Mouse (Mus musculus): ENCODE measurements at regions not wholly inside any gene's neighbourhood (a gene's known extent, or its start where the extent isn't known, plus 50 kb on each side); places are given as distances from the start of the nearest gene placed in this dataset.

DNA sequence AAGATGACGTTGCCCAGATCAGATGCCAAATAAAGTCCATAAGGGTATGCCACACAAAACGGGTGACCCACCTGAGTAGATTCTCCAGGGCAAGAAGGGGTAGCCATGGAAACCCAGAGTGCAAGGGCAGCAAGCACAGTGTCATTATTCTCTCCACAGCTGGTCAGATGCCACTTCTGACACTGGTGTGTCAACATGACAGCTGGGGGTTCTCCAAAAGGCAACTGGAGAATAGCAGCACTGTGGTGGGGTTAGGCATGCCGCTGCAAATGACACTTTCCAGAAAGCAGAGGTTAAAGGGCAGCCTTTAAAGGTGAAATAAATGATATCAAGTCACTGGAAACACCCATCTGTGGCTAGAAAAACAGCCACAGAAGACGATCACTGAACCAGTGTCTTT is 70.8 kb upstream of the Thbs2 start:
- no peak for DNase-seq (ENCODE audit: low read depth, low spot score)

DNA sequence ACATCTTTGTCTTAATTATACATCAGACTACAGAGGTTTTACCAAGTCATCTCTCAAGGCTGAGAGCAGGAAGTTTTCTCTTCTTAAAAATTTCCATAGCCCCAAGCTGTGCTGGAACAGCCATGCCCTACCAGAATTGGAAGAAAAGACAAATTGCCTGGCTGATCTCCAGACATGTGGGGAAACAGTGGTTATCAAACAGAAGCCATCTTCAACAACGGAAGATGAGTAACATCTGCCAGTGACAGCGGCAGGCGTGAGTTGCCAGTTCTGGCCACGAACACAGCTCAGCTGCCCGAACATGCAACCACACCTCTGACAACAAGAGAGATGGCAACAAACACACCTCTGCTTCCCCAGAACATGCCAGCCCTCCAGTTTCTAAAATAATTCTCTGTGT is 59.1 kb upstream of the Thbs2 start:
- peak; percentile 23 for DNase-seq (ENCODE audit: low read depth, low spot score)

DNA sequence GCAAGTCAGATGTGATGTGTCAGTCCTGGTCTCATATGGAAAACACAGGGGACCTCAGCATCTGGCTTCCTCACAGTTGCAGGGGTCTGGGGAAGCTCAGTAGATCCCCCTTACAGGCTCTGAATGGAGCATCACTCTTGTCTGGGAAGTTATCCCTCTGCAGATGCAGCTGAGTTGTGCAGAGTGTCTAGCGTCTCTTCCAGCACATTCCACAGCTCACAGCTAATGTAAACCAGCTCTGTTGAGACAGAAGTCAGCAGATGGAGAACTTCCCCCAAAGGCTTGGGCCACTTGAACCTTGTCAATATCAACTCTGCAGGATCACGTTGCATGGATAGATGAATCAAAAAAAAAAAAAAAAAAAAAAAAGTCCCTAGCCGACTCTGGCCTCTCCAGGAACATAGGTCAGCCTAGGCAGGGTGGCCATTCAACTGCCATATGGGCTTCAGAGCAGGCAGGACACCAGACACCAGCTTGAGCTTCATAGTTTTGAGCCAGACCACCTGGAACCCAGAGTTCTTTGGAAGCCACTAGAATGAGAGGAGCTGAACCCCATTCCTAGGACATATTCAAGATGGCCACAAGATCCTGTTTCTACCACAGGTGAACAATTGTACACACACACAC is 56.6 kb upstream of the Thbs2 start:
- no peak for DNase-seq (ENCODE audit: low read depth, low spot score)

DNA sequence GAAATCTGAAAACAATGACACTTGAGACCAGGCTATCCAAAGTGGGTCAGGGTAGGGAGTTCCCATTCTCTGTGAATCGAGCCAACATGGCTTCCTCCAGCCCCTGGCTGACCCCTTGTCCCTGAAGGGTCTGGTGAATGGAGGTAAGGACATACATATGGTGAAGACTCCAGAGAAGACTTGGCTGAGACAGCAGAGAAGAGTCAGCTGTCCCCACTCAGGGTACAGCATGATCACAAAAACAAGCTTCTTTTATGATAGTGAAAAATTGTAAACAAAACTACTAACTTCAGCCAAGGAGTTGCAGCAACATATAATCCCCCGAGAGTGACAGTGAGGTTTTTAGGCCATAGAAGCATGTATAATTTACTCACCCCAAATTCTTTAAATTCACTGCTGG is 55.2 kb upstream of the Thbs2 start:
- no peak for DNase-seq (ENCODE audit: low read depth, low spot score)

DNA sequence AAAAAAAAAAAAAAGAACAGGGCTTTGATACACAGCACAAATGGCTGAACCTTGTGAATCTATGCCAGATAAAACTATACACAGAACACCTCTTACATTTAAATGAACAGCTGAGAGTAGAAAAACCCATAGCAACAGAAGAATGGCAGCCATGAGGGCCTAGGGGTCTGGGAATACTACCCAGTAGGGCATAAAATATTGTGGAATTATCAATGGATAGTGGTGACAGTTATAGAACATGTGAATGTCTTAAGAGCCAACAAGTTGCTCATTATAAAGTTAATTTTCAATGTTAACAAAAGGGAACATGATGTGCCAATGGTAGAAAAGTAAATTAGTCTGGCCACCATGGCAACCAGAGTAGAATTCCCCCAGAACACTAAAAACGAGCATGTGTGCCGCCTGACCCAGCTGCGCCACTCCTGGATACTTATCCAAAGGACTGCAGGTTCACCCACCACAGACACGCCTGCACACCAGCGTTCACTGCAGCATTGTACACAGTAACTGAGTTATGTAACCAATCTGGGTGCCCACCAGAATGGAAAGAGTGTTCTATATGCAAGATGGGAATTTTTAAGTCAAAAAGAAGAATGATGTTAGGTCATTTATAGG is 53.3 kb upstream of the Thbs2 start:
- DNase-seq (ENCODE audit: low read depth, low spot score), result peak; percentile 33

DNA sequence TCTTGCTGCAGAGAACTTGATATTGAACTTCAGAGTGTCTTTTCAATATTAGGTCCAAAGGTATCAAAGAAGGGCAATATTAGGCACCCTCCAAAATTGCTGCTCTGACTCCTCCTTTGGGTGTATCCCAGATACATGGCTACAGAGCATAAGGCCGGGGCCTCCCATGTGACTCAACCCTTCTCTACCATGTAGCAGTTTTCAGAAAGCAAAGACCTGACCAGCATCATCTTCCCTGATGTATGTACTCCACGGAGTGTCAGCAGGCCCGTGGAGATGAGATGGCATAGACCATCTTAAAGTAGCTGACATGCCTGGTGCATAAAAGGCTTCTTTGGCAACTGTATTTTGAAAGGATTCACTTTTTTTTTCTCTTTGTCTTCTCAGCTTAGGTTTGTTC is 51.5 kb upstream of the Thbs2 start:
- no peak for DNase-seq (ENCODE audit: low read depth, low spot score)

DNA sequence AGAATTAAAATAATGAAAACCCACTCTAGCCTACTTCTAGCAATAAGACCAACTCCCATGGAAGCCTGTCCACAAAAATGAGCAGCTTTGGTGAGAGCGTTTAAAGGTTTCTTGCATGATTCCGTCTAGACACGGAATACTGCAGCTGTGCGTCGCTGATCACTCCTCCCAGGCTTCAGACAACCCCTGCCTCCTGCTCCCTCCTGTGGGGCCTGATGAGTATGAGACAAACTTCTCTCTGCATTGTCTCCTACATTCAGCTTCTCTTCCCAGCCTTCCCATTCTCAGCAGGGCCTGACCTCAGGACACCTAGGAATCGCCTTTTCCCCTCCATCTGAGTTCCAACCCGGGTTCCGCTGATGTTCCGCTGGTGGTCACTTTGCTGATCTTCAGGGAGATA is 50.0 kb upstream of the Thbs2 start:
- no peak for DNase-seq (ENCODE audit: low read depth, low spot score)

Measured in brain, adult 2 months (tissue).